9 mouse cellular contexts compared by ENCODE assay signal in genomic region chr4:149607591-149608308, GRCm38 (mm10). TPM values are rescaled to one million over a fixed set of nuclear protein-coding genes. Genes with fewer than 3 reads are reported as not detected.
DNase-seq lines count a peak whose midpoint lies in the region; ATAC-seq and TF ChIP-seq lines count a peak whose summit lies in the region.
"Had no signal": no experiment of that assay in that cellular context is flagged by ENCODE, and none has a peak within 500 bp of the region (broad histone marks: within the 10 kb centered on the region; RNA-seq: fewer than 3 reads in every experiment).

No protein-coding gene starts in this region.

- no peak for TF ChIP-seq POLR2A in myocyte (IDR thresholded peaks at IDR 0.05; ENCODE audit: insufficient read length, low read depth)

- DNase-seq in left cerebral cortex, adult 2 months (ENCODE audit: extremely low spot score in 1 of 2, low spot score in 2 of 2): no peak
- no peak for DNase-seq in left cerebral cortex, postnatal 10 days (ENCODE audit: extremely low spot score in 1 of 2, low spot score in 2 of 2)
- DNase-seq in layer of hippocampus, postnatal 10 days (ENCODE audit: low spot score in 2 of 2): no peak
- DNase-seq in left cerebral cortex, postnatal 36 days (ENCODE audit: low spot score in 2 of 2): no peak
- DNase-seq: adrenal gland, postnatal 14 days; thymus, postnatal 14 days had no signal

- no peaks in the 10 kb centered on the region for H3K27me3 ChIP-seq in embryonic facial prominence, embryonic 13.5 days
- H3K27me3 ChIP-seq in hindbrain, embryonic 16.5 days (replicated peaks; ENCODE audit: control insufficient read depth, insufficient read depth, low read length): no peaks in the 10 kb centered on the region
- no peaks in the 10 kb centered on the region for H3K27me3 ChIP-seq in myocyte (ENCODE audit: control insufficient read depth, insufficient read depth, insufficient read length)

- H3K4me1 ChIP-seq in embryonic facial prominence, embryonic 13.5 days: peaks cover 23% of the 10 kb centered on the region
- peaks cover 28% of the 10 kb centered on the region for H3K4me1 ChIP-seq in hindbrain, embryonic 16.5 days (ENCODE audit: control insufficient read depth, insufficient read depth, low read depth, low read length)

- H3K4me3 ChIP-seq in left cerebral cortex, adult 2 months: no peak overlapping the region
- no peak overlapping the region for H3K4me3 ChIP-seq in embryonic facial prominence, embryonic 13.5 days
- no peak overlapping the region for H3K4me3 ChIP-seq in hindbrain, embryonic 16.5 days (ENCODE audit: low read length)
- no peak overlapping the region for H3K4me3 ChIP-seq in myocyte

- no peak overlapping the region for H3ac ChIP-seq in myocyte (ENCODE audit: control insufficient read depth, insufficient read length)

- TF ChIP-seq CTCF in left cerebral cortex, adult 2 months (IDR thresholded peaks at IDR 0.05): no peak

- H3K36me3 ChIP-seq in embryonic facial prominence, embryonic 13.5 days: no peaks in the 10 kb centered on the region
- no peaks in the 10 kb centered on the region for H3K36me3 ChIP-seq in hindbrain, embryonic 16.5 days (ENCODE audit: control insufficient read depth, insufficient read depth, low read length)
- no peaks in the 10 kb centered on the region for H3K36me3 ChIP-seq in myocyte (ENCODE audit: control insufficient read depth, insufficient read depth)

- H3K79me2 ChIP-seq in myocyte (ENCODE audit: control insufficient read depth, insufficient read depth): no peaks in the 10 kb centered on the region

- ATAC-seq in embryonic facial prominence, embryonic 13.5 days (ENCODE audit: insufficient number of reproducible peaks, insufficient read depth, low FRiP score, low TSS enrichment, low read depth): no peak
- peak; percentile 18; the same call in 1 of the 2 replicates for ATAC-seq in hindbrain, embryonic 16.5 days

- peak overlapping the region; percentile 33 for H3K4me2 ChIP-seq in embryonic facial prominence, embryonic 13.5 days
- H3K4me2 ChIP-seq in hindbrain, embryonic 16.5 days (ENCODE audit: low read length): no peak overlapping the region
- H3K4me2 ChIP-seq in myocyte (ENCODE audit: low read depth): no peak overlapping the region

- 0 out of 2 replicates have a peak overlapping the region, but pooled peaks have one; percentile 46 for H3K9ac ChIP-seq in embryonic facial prominence, embryonic 13.5 days
- H3K9ac ChIP-seq in hindbrain, embryonic 16.5 days (ENCODE audit: low read depth, low read length): 0 out of 2 replicates have a peak overlapping the region, but pooled peaks have one; percentile 27

- intact Hi-C loops in left cerebral cortex, adult 2 months (cut with DNase I): no loop called here
- intact Hi-C loops in left cerebral cortex, postnatal 10 days (cut with DNase I): loop anchor here (5.0 kb wide), 1 partner anchor 60 kb away; no protein-coding TSS in a partner anchor
- intact Hi-C loops in left cerebral cortex, postnatal 36 days (cut with DNase I): no loop called here

- no peaks in the 10 kb centered on the region for H3K9me3 ChIP-seq in embryonic facial prominence, embryonic 13.5 days
- no peaks in the 10 kb centered on the region for H3K9me3 ChIP-seq in hindbrain, embryonic 16.5 days (ENCODE audit: control insufficient read depth, low read length)

- WGBS in embryonic facial prominence, embryonic 13.5 days: 41% methylated on average over 20 of the region's 20 CpGs
- WGBS in hindbrain, embryonic 16.5 days: 59% methylated on average over 20 of the region's 20 CpGs

- H3K27ac ChIP-seq in left cerebral cortex, adult 2 months: peak overlapping the region; percentile 36; the same call in 1 of the 2 replicates
- H3K27ac ChIP-seq in embryonic facial prominence, embryonic 13.5 days: peak overlapping the region; percentile 33; the same call in 1 of the 2 replicates
- peak overlapping the region; percentile 14; the same call in 1 of the 2 replicates for H3K27ac ChIP-seq in hindbrain, embryonic 16.5 days (ENCODE audit: low read depth, low read length)

TF ChIP-seq in myocyte, 11 proteins besides CTCF, POLR2A, EP300 and RAD21:
- TF ChIP-seq REST (IDR thresholded peaks at IDR 0.05; ENCODE audit: insufficient read depth, insufficient read length) (no peak), TCF12 (IDR thresholded peaks at IDR 0.05; ENCODE audit: insufficient read depth, poor library complexity, severe bottlenecking) (no peak), CEBPB (IDR thresholded peaks at IDR 0.05; ENCODE audit: insufficient read depth, poor library complexity, severe bottlenecking) (no peak), MAX (IDR thresholded peaks at IDR 0.05; ENCODE audit: low read depth) (no peak), USF1 (IDR thresholded peaks at IDR 0.05; ENCODE audit: low read depth) (no peak), SRF (IDR thresholded peaks at IDR 0.05; ENCODE audit: control insufficient read depth, insufficient read length, low read depth) (peak; percentile 17), E2F4 (IDR thresholded peaks at IDR 0.05; ENCODE audit: insufficient read depth) (no peak), POLR2AphosphoS2 (IDR thresholded peaks at IDR 0.05; ENCODE audit: insufficient read length, low read depth) (no peak), MYOG (IDR thresholded peaks at IDR 0.05; ENCODE audit: control insufficient read depth in 1 of 3, insufficient read depth in 1 of 3, insufficient read length in 2 of 3, low read depth in 2 of 3) (peak in 2 of 3 experiments; percentile 8 to 74), MYOD1 (IDR thresholded peaks at IDR 0.05; ENCODE audit: control insufficient read depth in 1 of 3, insufficient read length in 2 of 3, low read depth in 2 of 3) (peak in 2 of 3 experiments; percentile 27 to 35), TCF3 (IDR thresholded peaks at IDR 0.05; ENCODE audit: insufficient read length, low read depth) (no peak)
TF ChIP-seq in myocyte: peak in this region for 3.

RNA-seq across cellular contexts. Expression of gene Clstn1, which starts 21.5 kb away (rescaled TPM):
- total RNA-seq in left cerebral cortex, adult 2 months (2021): 1,000 to 10,000 TPM; 1,405 to 1,413 TPM
- total RNA-seq in left cerebral cortex, postnatal 10 days (2021): 100 to 1,000 TPM; 909 to 940 TPM
- polyA plus RNA-seq in embryonic facial prominence, embryonic 13.5 days (2015; fragmentation: Nextera tagmentation; extraction: Ambion mirVana): 21.5 and 51.2 TPM in 2 replicates
- polyA plus RNA-seq in hindbrain, embryonic 16.5 days (2015; fragmentation: Nextera tagmentation; extraction: Ambion mirVana): 60.4 and 66.6 TPM in 2 replicates
- 52.1 TPM for polyA plus RNA-seq in myocyte (2012; fragmentation: generic; extraction: Trizol)
- total RNA-seq in layer of hippocampus, postnatal 10 days (2021): 100 to 1,000 TPM; 726 TPM
- 1,000 to 10,000 TPM; 1,328 to 1,609 TPM for total RNA-seq in left cerebral cortex, postnatal 36 days (2021)
